Mouse (Mus musculus): ENCODE measurements around the gene 1700001C02Rik. TPM values are rescaled to one million over a fixed set of nuclear protein-coding genes. Genes with fewer than 3 reads are reported as not detected.

The 1700001C02Rik gene
- total RNA-seq, 2 experiments from 2014 or later, result not detected

Other genes starting within 250 kb of the 1700001C02Rik start
- 10 to 100 TPM; 47.6 to 56.7 TPM for gene Selenoi, start 233.5 kb upstream of the 1700001C02Rik start, total RNA-seq (2021)
- gene Drc1, start 184.7 kb upstream of the 1700001C02Rik start, total RNA-seq (2021), result 10 to 100 TPM; 14.9 to 18.2 TPM
- 10 to 100 TPM; 14.2 to 14.5 TPM for gene Otof, start 4.1 kb upstream of the 1700001C02Rik start, total RNA-seq (2021)
- not detected for gene Cib4, start 79.8 kb downstream of the 1700001C02Rik start, total RNA-seq (2021)
- 10 to 100 TPM; 19.5 to 20.2 TPM for gene Kcnk3, start 122.1 kb downstream of the 1700001C02Rik start, total RNA-seq (2021)
- gene Slc35f6, start 181.9 kb downstream of the 1700001C02Rik start, total RNA-seq (2021), result 10 to 100 TPM; 32.2 to 37.4 TPM
- gene Cenpa, start 200.7 kb downstream of the 1700001C02Rik start, total RNA-seq (2021), result 1 to 10 TPM; 8.1 to 9.5 TPM
- 100 to 1,000 TPM; 102 to 111 TPM for gene Dpysl5, start 245.5 kb downstream of the 1700001C02Rik start, total RNA-seq (2021)

Measured in left cerebral cortex, postnatal 14 days (tissue).